8 mouse cellular contexts compared by ENCODE assay signal in genomic region chr8:122376365-122377231, GRCm38 (mm10). TPM values are rescaled to one million over a fixed set of nuclear protein-coding genes. Genes with fewer than 3 reads are reported as not detected.
DNase-seq lines count a peak whose midpoint lies in the region; ATAC-seq and TF ChIP-seq lines count a peak whose summit lies in the region.

Gene Zc3h18 (plus strand): TSS chr8:122376609.

- no peaks in the 10 kb centered on the region; the same call in 1 of the 2 replicates for H3K4me1 ChIP-seq in bone marrow, adult 2 months (ENCODE audit: control insufficient read depth, insufficient read depth, low read length)
- peaks cover 26% of the 10 kb centered on the region for H3K4me1 ChIP-seq in embryonic facial prominence, embryonic 15.5 days
- H3K4me1 ChIP-seq in limb, embryonic 14.5 days (ENCODE audit: control insufficient read depth, insufficient read depth, low read length) = peaks cover 14% of the 10 kb centered on the region
- peaks cover 8% of the 10 kb centered on the region for H3K4me1 ChIP-seq in midbrain, postnatal 0 days (ENCODE audit: insufficient read depth, low read length)

- WGBS in bone marrow, adult 2 months = under 1% methylated on average over 107 of the region's 107 CpGs
- under 1% methylated on average over 107 of the region's 107 CpGs for WGBS in embryonic facial prominence, embryonic 15.5 days
- WGBS in limb, embryonic 14.5 days = under 1% methylated on average over 53 of the region's 107 CpGs
- under 1% methylated on average over 85 of the region's 107 CpGs for WGBS in midbrain, postnatal 0 days

- peak; percentile 40; the same call in 1 of the 2 replicates for TF ChIP-seq CTCF in bone marrow, adult 2 months (IDR thresholded peaks at IDR 0.05; ENCODE audit: control insufficient read depth, insufficient read depth, low read length)
- TF ChIP-seq CTCF in midbrain, postnatal 0 days (IDR thresholded peaks at IDR 0.05) = peak; percentile 72

- peak within 1 kb of the TSS; percentile 100 for H3K4me3 ChIP-seq in bone marrow, adult 2 months (replicated peaks; ENCODE audit: control insufficient read depth, low read depth, low read length)
- H3K4me3 ChIP-seq in embryonic facial prominence, embryonic 15.5 days (replicated peaks) = peak within 1 kb of the TSS; percentile 92
- peak within 1 kb of the TSS; percentile 84 for H3K4me3 ChIP-seq in limb, embryonic 14.5 days (replicated peaks; ENCODE audit: low read length)
- peak within 1 kb of the TSS; percentile 98 for H3K4me3 ChIP-seq in midbrain, postnatal 0 days (ENCODE audit: low read depth, low read length)

- peak within 1 kb of the TSS; percentile 99 for H3K27ac ChIP-seq in bone marrow, adult 2 months (ENCODE audit: control insufficient read depth, insufficient read depth, low read depth, low read length, poor library complexity)
- peak within 1 kb of the TSS; percentile 95 for H3K27ac ChIP-seq in embryonic facial prominence, embryonic 15.5 days (replicated peaks)
- peak within 1 kb of the TSS; percentile 94 for H3K27ac ChIP-seq in limb, embryonic 14.5 days (replicated peaks; ENCODE audit: low read depth, low read length)
- H3K27ac ChIP-seq in midbrain, postnatal 0 days (ENCODE audit: low read depth, low read length) = peak within 1 kb of the TSS; percentile 91

- DNase-seq in 416B (ENCODE audit: low read depth) = peak; percentile 98
- DNase-seq in heart, adult 8-10 months (ENCODE audit: low spot score) = peak; percentile 98
- peak; percentile 99 for DNase-seq in kidney, adult 9 months
- DNase-seq in limb, embryonic 14.5 days (ENCODE audit: low spot score) = peak; percentile 98
- DNase-seq in midbrain, postnatal 0 days (ENCODE audit: low spot score) = peak; percentile 99
- DNase-seq in spleen, postnatal 14 days (ENCODE audit: low spot score in 2 of 2) = peak; percentile 99

- peaks cover 24% of the 10 kb centered on the region for H3K36me3 ChIP-seq in embryonic facial prominence, embryonic 15.5 days
- peaks cover 16% of the 10 kb centered on the region for H3K36me3 ChIP-seq in limb, embryonic 14.5 days (ENCODE audit: control insufficient read depth, insufficient read depth, low read length)
- 0 out of 2 replicates have a peak, but pooled peaks cover 6% of the 10 kb centered on the region for H3K36me3 ChIP-seq in midbrain, postnatal 0 days (ENCODE audit: insufficient read depth, low read length)

- H3K27me3 ChIP-seq in embryonic facial prominence, embryonic 15.5 days = no peaks in the 10 kb centered on the region
- no peaks in the 10 kb centered on the region for H3K27me3 ChIP-seq in limb, embryonic 14.5 days (ENCODE audit: control insufficient read depth, insufficient read depth, low read length)
- H3K27me3 ChIP-seq in midbrain, postnatal 0 days (ENCODE audit: insufficient read depth, low read length) = no peaks in the 10 kb centered on the region

- TF ChIP-seq POLR2A in bone marrow, adult 2 months (IDR thresholded peaks at IDR 0.05; ENCODE audit: borderline replicate concordance, control insufficient read depth, low read depth, low read length) = peak; percentile 74; the same call in 1 of the 2 replicates
- TF ChIP-seq POLR2A in limb, embryonic 14.5 days (IDR thresholded peaks at IDR 0.05; ENCODE audit: borderline replicate concordance, extremely low read depth, insufficient read depth, insufficient read length) = peak; percentile 35; the same call in 1 of the 2 replicates

- ATAC-seq in embryonic facial prominence, embryonic 15.5 days (ENCODE audit: insufficient number of reproducible peaks, low FRiP score, low TSS enrichment, low read depth) = peak; percentile 94
- peak; percentile 94 for ATAC-seq in limb, embryonic 14.5 days (ENCODE audit: low FRiP score, low read depth)
- peak; percentile 95 for ATAC-seq in midbrain, postnatal 0 days (ENCODE audit: low FRiP score)

- H3K4me2 ChIP-seq in embryonic facial prominence, embryonic 15.5 days (replicated peaks) = peak within 1 kb of the TSS; percentile 79
- peak within 1 kb of the TSS; percentile 80 for H3K4me2 ChIP-seq in limb, embryonic 14.5 days (replicated peaks; ENCODE audit: low read depth, low read length, severe bottlenecking)
- peak within 1 kb of the TSS; percentile 81 for H3K4me2 ChIP-seq in midbrain, postnatal 0 days (ENCODE audit: low read depth, low read length, poor library complexity, severe bottlenecking)

- H3K9ac ChIP-seq in embryonic facial prominence, embryonic 15.5 days = peak within 1 kb of the TSS; percentile 87
- H3K9ac ChIP-seq in limb, embryonic 14.5 days (ENCODE audit: low read depth, low read length, severe bottlenecking) = peak within 1 kb of the TSS; percentile 88
- peak within 1 kb of the TSS; percentile 88 for H3K9ac ChIP-seq in midbrain, postnatal 0 days (replicated peaks; ENCODE audit: low read length, poor library complexity, severe bottlenecking)

- no peaks in the 10 kb centered on the region for H3K9me3 ChIP-seq in embryonic facial prominence, embryonic 15.5 days (replicated peaks)
- H3K9me3 ChIP-seq in limb, embryonic 14.5 days (ENCODE audit: control insufficient read depth, low read length) = no peaks in the 10 kb centered on the region
- no peaks in the 10 kb centered on the region for H3K9me3 ChIP-seq in midbrain, postnatal 0 days (ENCODE audit: low read length)

RNA-seq across cellular contexts. Expression of gene Zc3h18, which starts in this region (rescaled TPM):
- 38.3 and 50.7 TPM in 2 replicates for polyA plus RNA-seq in bone marrow, adult 2 months (2011; ENCODE audit: insufficient read depth, insufficient read length, low replicate concordance, missing spikeins)
- 48.2 and 49.7 TPM in 2 replicates for polyA plus RNA-seq in embryonic facial prominence, embryonic 15.5 days (2015; fragmentation: Nextera tagmentation; extraction: Ambion mirVana)
- total RNA-seq in heart, adult 8-10 months (2022) = 10 to 100 TPM; 21.2 to 24.0 (median 22.4) TPM
- 50.9 and 58.1 TPM in 2 replicates for polyA plus RNA-seq in limb, embryonic 14.5 days (2012; rRNA removed)
- 31.3 and 38.5 TPM in 2 replicates for polyA plus RNA-seq in limb, embryonic 14.5 days (2014; fragmentation: Nextera tagmentation; extraction: Ambion mirVana)
- 29.4 and 41.3 TPM in 2 replicates for total RNA-seq in midbrain, postnatal 0 days (2014; rRNA removed)
- 23.4 and 25.0 TPM in 2 replicates for polyA plus RNA-seq in midbrain, postnatal 0 days (2015; fragmentation: Nextera tagmentation; extraction: Ambion mirVana)

Comparison
In these comparisons a context has a peak if more than half of its experiments do, and no peak if none do; other contexts are left out.
1. Peak in every context shown above with its lines: DNase-seq, ATAC-seq, H3K4me3 ChIP-seq and H3K27ac ChIP-seq.